Mouse (Mus musculus) myocyte (in vitro differentiated cells): ENCODE measurements at regions not wholly inside any gene's neighbourhood (a gene's known extent, or its start where the extent isn't known, plus 50 kb on each side); places are given as distances from the start of the nearest gene placed in this dataset.

Source experiments
- E2F4 ChIP-seq: IDR thresholded peaks from one replicate; pipeline ENCODE4 v1.6.1; 2011; ENCODE audit warnings: mild to moderate bottlenecking, control low read depth, moderate library complexity; ENCODE audit not compliant: insufficient read depth
- MAX ChIP-seq: IDR thresholded peaks from one replicate; pipeline ENCODE4 v1.6.1; 2011; ENCODE audit warnings: low read depth, mild to moderate bottlenecking, control low read depth
- MYOD1 ChIP-seq, 3 experiments: IDR thresholded peaks; one replicate each; pipeline ENCODE4 v1.6.1; 2011; ENCODE audit warnings: control low read depth in 2 of 3, low read depth in 2 of 3, mild to moderate bottlenecking in 2 of 3, moderate library complexity in 1 of 3; ENCODE audit not compliant: insufficient read length in 2 of 3, control insufficient read depth in 1 of 3
- MYOG ChIP-seq, 3 experiments: IDR thresholded peaks; one replicate each; pipeline ENCODE4 v1.6.1; 2011; ENCODE audit warnings: control low read depth in 2 of 3, low read depth in 2 of 3, mild to moderate bottlenecking in 2 of 3; ENCODE audit not compliant: insufficient read length in 2 of 3, control insufficient read depth in 1 of 3, insufficient read depth in 1 of 3
- POLR2A ChIP-seq: IDR thresholded peaks from one replicate; pipeline ENCODE4 v1.6.1; 2011; ENCODE audit warnings: low read depth, mild to moderate bottlenecking, control low read depth, moderate library complexity; ENCODE audit not compliant: insufficient read length
- POLR2AphosphoS2 ChIP-seq: IDR thresholded peaks from one replicate; pipeline ENCODE4 v1.6.1; 2011; ENCODE audit warnings: low read depth, control low read depth; ENCODE audit not compliant: insufficient read length
- TCF12 ChIP-seq: IDR thresholded peaks from one replicate; pipeline ENCODE4 v1.6.1; 2011; ENCODE audit warnings: mild to moderate bottlenecking, control low read depth; ENCODE audit not compliant: poor library complexity, insufficient read depth, severe bottlenecking
- USF1 ChIP-seq: IDR thresholded peaks from one replicate; pipeline ENCODE4 v1.6.1; 2011; ENCODE audit warnings: low read depth, mild to moderate bottlenecking, control low read depth, moderate library complexity

GRCm38 (mm10) chr16:49980178-49980646 lies 179.9 kb downstream of the Cd47 start:
- TF ChIP-seq MYOD1 (IDR thresholded peaks at IDR 0.05; ENCODE audit: control insufficient read depth in 1 of 3, insufficient read length in 2 of 3, low read depth in 2 of 3) (no peak), USF1 (no peak), MAX (no peak), POLR2A (no peak), E2F4 (no peak), POLR2AphosphoS2 (no peak), MYOG (IDR thresholded peaks at IDR 0.05; ENCODE audit: control insufficient read depth in 1 of 3, insufficient read depth in 1 of 3, insufficient read length in 2 of 3, low read depth in 2 of 3) (no peak), TCF12 (no peak)
